Mouse (Mus musculus): ENCODE measurements at regions not wholly inside any gene's neighbourhood (a gene's known extent, or its start where the extent isn't known, plus 50 kb on each side); places are given as distances from the start of the nearest gene placed in this dataset.
A peak's percentile ranks its signal among the peaks of the same experiment; 100 is the strongest.

DNA sequence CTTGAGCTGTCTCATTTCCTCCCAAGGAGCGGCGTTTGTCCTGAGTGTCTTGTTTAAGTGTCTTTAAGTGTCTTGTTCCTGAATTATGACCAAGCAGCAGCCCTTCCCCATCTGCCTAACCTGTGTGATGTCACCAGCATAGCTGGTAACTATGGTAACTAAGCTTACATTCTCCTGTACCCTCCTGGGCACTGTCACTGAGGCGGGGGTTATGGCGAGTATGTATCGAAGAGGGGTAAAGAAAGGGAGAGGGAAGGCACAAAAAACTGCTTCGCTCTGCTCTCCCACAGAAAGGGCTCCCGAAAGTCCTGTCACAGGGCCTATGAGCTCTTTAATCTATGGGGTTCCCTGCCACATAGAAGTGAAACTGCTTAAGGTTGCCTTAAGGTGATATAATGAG lies 89.6 kb downstream of the Ppp4r2 start:
- no peak for TF ChIP-seq CTCF (IDR thresholded peaks at IDR 0.05; ENCODE audit: borderline replicate concordance, extremely low read depth, insufficient read depth, insufficient read length)
- no peak for TF ChIP-seq POLR2A (IDR thresholded peaks at IDR 0.05; ENCODE audit: borderline replicate concordance, extremely low read depth, insufficient read depth, insufficient read length, poor library complexity, severe bottlenecking)
- DNase-seq (ENCODE audit: low read depth) = peak; percentile 24

DNA sequence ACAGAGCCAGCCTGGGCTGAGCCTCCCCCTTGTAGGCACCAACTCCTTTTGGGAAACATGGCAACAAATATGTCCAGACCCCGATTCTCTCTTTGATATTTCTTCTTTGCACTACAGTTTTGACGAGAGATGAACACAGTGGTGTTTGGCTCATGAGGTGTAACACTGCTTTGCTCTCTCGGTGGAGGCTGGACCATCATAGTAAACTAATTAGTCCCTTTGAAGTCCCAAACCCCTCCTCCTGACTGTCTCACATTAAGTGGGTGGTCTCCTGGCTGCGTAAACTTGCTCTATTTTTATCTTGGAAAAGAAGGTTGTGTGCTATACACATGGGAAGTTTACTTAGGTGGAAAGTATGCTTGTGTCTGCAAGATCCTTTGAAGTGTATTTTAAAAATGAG lies 90.3 kb downstream of the Ppp4r2 start:
- DNase-seq (ENCODE audit: low read depth) = peak; percentile 33
- TF ChIP-seq POLR2A (IDR thresholded peaks at IDR 0.05; ENCODE audit: borderline replicate concordance, extremely low read depth, insufficient read depth, insufficient read length, poor library complexity, severe bottlenecking) (no peak), CTCF (IDR thresholded peaks at IDR 0.05; ENCODE audit: borderline replicate concordance, extremely low read depth, insufficient read depth, insufficient read length) (no peak)

GRCm38 (mm10) chr6:100928791-100929758 lies 95.7 kb downstream of the Ppp4r2 start:
- DNase-seq (ENCODE audit: low read depth) = no peak
- TF ChIP-seq CTCF (IDR thresholded peaks at IDR 0.05; ENCODE audit: borderline replicate concordance, extremely low read depth, insufficient read depth, insufficient read length) (no peak), POLR2A (IDR thresholded peaks at IDR 0.05; ENCODE audit: borderline replicate concordance, extremely low read depth, insufficient read depth, insufficient read length, poor library complexity, severe bottlenecking) (no peak)

DNA sequence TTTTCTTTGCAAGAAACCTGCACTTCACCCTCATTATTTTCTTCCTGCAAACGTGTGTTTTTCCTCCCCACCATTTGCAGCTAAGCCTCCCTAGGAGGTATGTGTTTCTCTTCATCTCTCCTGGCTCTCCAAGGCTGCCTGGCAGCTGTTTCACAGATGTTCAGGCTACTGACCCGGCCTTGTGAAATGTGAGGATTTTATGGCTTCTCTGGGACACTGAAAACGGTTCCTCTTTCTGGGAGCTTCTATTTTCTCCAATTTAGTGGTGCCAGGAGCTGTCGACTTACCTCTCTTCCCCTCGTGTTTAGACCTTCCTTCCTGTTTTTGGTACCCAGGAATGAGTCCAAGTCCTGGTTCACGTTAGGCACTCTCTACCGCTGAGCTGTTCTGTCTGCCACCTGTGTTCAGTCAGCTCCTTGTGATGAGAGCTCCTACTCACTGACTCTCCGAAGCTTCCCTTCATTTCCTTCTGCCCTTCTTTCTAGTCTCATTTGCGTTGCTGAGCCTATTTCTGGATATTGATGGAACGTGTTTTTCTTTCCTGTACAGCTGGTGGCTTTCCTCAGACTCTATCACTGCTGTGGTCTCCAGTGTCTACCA lies 96.4 kb downstream of the Ppp4r2 start:
- TF ChIP-seq CTCF (IDR thresholded peaks at IDR 0.05; ENCODE audit: borderline replicate concordance, extremely low read depth, insufficient read depth, insufficient read length) (no peak), POLR2A (IDR thresholded peaks at IDR 0.05; ENCODE audit: borderline replicate concordance, extremely low read depth, insufficient read depth, insufficient read length, poor library complexity, severe bottlenecking) (no peak)
- DNase-seq (ENCODE audit: low read depth) = no peak

- DNase-seq (ENCODE audit: low read depth) = no peak
- TF ChIP-seq CTCF (IDR thresholded peaks at IDR 0.05; ENCODE audit: borderline replicate concordance, extremely low read depth, insufficient read depth, insufficient read length) (no peak), POLR2A (IDR thresholded peaks at IDR 0.05; ENCODE audit: borderline replicate concordance, extremely low read depth, insufficient read depth, insufficient read length, poor library complexity, severe bottlenecking) (no peak)
These were observed 97.3 kb downstream of the Ppp4r2 start for GRCm38 (mm10) chr6:100930706-100931105.

DNA sequence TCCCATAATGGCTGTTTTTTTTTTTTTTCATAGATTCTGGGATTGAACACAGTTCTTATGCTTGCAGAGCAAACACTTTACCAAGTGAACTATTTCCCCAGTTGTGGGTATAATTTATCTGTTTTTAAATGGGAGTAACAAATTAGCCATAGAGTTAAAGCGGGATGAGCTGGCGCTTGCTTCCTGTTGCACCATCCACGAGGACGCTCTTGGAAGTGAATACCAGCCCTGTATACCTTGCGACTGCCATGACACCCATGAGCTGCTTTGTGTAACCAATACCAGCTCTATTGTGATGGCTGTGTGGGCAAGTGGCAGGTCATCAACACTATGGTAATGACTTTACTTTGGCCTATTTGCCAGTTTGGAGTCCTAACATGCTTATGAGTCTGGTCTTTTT lies 101.0 kb downstream of the Ppp4r2 start:
- no peak for TF ChIP-seq POLR2A (IDR thresholded peaks at IDR 0.05; ENCODE audit: borderline replicate concordance, extremely low read depth, insufficient read depth, insufficient read length, poor library complexity, severe bottlenecking)
- no peak for TF ChIP-seq CTCF (IDR thresholded peaks at IDR 0.05; ENCODE audit: borderline replicate concordance, extremely low read depth, insufficient read depth, insufficient read length)
- no peak for DNase-seq (ENCODE audit: low read depth)

DNA sequence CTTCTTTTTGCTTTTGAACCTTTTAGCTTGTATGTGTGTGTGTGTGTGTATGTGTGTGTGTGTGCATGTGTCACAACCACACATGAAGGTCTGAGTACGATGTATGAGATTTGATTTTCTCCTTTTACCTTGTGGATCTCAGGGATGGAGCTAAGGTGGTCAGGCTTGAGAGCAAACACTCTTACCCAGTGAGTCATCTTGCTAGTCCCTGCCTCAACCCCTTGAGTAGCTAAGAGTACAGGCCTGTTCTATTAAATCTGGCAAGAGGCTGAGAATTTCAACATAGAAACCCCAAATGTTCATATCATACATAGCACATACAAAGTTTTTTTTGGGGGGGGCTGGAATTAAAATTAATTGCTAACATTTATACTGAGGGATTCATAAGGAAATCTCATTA lies 104.4 kb downstream of the Ppp4r2 start:
- DNase-seq (ENCODE audit: low read depth) = no peak
- TF ChIP-seq POLR2A (IDR thresholded peaks at IDR 0.05; ENCODE audit: borderline replicate concordance, extremely low read depth, insufficient read depth, insufficient read length, poor library complexity, severe bottlenecking) (no peak), CTCF (IDR thresholded peaks at IDR 0.05; ENCODE audit: borderline replicate concordance, extremely low read depth, insufficient read depth, insufficient read length) (no peak)

DNA sequence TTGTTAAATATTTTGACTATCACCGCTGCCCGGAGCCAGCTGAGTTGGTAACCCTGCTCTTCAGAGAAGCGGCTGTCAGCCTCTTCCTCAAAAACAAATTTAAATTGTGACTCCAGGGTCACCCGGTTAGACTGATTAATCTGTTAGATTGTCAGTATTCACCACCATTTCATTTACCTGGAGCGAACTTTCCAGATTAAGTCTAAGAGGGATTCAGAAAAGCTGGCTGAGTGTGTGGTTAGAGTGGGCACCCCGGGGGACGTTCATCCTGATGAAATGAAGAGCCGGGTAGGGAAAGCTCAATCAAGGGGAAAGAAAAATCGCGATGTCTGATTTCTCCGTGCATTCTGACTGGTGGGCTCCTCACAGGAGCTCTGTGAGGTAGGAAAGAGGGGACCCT lies 105.0 kb downstream of the Ppp4r2 start:
- DNase-seq (ENCODE audit: low read depth) = peak; percentile 25
- TF ChIP-seq POLR2A (IDR thresholded peaks at IDR 0.05; ENCODE audit: borderline replicate concordance, extremely low read depth, insufficient read depth, insufficient read length, poor library complexity, severe bottlenecking) (no peak), CTCF (IDR thresholded peaks at IDR 0.05; ENCODE audit: borderline replicate concordance, extremely low read depth, insufficient read depth, insufficient read length) (no peak)

GRCm38 (mm10) chr6:100939042-100939441 lies 105.6 kb downstream of the Ppp4r2 start:
- TF ChIP-seq CTCF (IDR thresholded peaks at IDR 0.05; ENCODE audit: borderline replicate concordance, extremely low read depth, insufficient read depth, insufficient read length) (no peak), POLR2A (IDR thresholded peaks at IDR 0.05; ENCODE audit: borderline replicate concordance, extremely low read depth, insufficient read depth, insufficient read length, poor library complexity, severe bottlenecking) (no peak)
- no peak for DNase-seq (ENCODE audit: low read depth)

GRCm38 (mm10) chr6:100939766-100940165 lies 106.3 kb downstream of the Ppp4r2 start:
- DNase-seq (ENCODE audit: low read depth) = no peak
- TF ChIP-seq POLR2A (IDR thresholded peaks at IDR 0.05; ENCODE audit: borderline replicate concordance, extremely low read depth, insufficient read depth, insufficient read length, poor library complexity, severe bottlenecking) = no peak

- no peak for DNase-seq (ENCODE audit: low read depth)
These were observed 108.3 kb downstream of the Ppp4r2 start for GRCm38 (mm10) chr6:100941686-100942085.

GRCm38 (mm10) chr6:100942956-100943355 lies 109.5 kb downstream of the Ppp4r2 start:
- no peak for DNase-seq (ENCODE audit: low read depth)
- no peak for TF ChIP-seq CTCF (IDR thresholded peaks at IDR 0.05; ENCODE audit: borderline replicate concordance, extremely low read depth, insufficient read depth, insufficient read length)

More at GRCm38 (mm10) chr6:100941686-100942085, 108.3 kb downstream of the Ppp4r2 start:
- no peak for TF ChIP-seq CTCF (IDR thresholded peaks at IDR 0.05; ENCODE audit: borderline replicate concordance, extremely low read depth, insufficient read depth, insufficient read length)

All from brain, embryonic 14.5 days (tissue).